Mouse (Mus musculus) heart, postnatal 0 days (tissue): ENCODE measurements around the gene Olfr1423.

Experiments
- CTCF ChIP-seq: IDR thresholded peaks from 2 replicates; pipeline ENCODE4 v1.5.1; 2016; ENCODE audit warnings: antibody characterized with exemption, control low read depth, low read depth
- EP300 ChIP-seq: IDR thresholded peaks from 2 replicates; pipeline ENCODE4 v1.6.1; 2016; ENCODE audit warnings: antibody characterized with exemption, low read depth

- TF ChIP-seq CTCF (no peak), EP300 (no peak)
Observed at GRCm38 (mm10) chr19:12012615-12013014, 28.5 kb downstream of the Olfr1423 start.
